Mouse (Mus musculus) CD8-positive naive resting alpha-beta T cell, adult 2 months (primary cell): ENCODE data around the gene Plekhd1.

Experiments
- DNase-seq, 2 experiments: peaks; one replicate each; pipeline ENCODE4 v3.0.0; 2022; ENCODE audit warnings: low read depth in 2 of 2, low spot score in 2 of 2

Plekhd1 gene

DNA sequence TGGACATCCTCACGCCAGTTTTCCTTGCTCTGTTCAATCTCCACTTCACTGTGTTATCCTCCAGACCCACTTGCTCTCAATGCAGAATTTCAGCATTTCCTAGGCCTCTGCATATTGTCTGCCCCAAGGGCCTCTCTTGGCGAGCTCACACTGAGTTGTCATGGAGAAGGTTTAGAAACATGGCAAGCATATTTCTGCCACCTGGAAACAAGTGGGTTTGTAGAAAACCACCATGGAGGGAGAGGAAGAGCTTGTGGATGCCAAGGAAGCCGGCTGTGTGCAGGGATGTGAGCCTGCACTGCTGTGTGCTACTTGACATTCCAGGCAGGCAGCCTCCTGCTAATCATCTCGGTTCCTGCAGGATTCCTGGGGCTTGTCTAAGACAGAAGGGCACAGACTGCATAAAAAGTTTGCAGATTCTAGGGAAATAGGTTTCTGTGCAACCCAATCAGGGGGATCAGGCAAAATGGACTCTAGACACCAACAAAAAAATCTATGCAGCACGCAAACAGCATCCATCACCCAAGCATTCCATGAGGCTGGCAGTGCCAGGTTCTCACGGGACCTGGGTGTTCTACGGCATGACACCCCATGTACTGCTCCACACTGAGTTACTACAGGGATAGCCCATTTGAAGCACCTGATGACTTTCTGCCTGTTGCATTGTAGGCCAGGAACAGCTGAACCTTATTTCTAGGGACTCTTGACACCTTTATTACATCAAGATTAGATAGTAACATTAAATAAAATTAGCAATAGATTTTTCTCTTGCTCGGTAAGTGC is 53.8 kb downstream of the Plekhd1 start:
- no peak for DNase-seq

- no peak for DNase-seq
These were observed 59.2 kb downstream of the Plekhd1 start for GRCm38 (mm10) chr12:80751556-80751955.

DNA sequence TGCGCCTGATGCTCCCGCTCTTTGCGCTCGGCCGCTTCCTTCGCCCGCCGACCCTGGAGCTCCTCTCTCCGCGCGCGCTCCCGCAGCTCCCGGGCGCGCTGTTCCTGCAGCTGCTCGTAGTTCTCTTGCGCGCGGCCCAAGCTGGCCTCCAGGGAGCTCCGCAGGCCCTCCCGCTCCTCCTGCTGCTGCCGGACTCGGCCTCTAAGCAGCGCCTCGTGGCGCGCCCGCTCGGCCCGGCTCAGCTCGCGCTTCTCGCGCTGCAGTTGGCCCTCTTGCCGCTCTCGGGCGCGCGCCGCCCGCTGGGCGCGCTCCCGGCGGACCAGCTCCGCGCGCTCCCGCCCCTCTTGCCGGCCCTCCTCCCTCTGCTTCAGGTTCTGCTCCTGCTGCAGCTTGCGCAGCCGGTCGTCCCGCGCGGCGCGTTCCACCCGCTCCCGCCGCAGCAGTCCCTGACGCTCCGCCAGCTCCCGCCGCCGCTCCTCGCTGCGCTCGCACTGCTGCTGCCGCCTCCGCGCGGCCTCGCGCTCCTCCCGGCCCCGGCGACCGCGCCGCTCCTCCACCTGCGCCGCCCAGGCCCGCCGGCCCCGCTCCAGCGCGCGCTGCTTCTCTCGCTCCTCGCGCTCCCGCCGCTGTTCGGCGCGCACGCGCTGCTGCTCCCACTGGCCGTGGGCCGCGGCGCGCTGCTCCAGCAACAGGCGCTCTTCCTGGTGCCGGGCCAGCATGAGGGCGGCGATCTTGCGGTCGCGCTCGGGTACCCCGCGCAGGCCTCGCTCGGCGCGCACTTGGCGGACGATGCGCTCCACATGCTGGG is 65.6 kb downstream of the Plekhd1 start:
- DNase-seq: peak; percentile 4 to 19

DNA sequence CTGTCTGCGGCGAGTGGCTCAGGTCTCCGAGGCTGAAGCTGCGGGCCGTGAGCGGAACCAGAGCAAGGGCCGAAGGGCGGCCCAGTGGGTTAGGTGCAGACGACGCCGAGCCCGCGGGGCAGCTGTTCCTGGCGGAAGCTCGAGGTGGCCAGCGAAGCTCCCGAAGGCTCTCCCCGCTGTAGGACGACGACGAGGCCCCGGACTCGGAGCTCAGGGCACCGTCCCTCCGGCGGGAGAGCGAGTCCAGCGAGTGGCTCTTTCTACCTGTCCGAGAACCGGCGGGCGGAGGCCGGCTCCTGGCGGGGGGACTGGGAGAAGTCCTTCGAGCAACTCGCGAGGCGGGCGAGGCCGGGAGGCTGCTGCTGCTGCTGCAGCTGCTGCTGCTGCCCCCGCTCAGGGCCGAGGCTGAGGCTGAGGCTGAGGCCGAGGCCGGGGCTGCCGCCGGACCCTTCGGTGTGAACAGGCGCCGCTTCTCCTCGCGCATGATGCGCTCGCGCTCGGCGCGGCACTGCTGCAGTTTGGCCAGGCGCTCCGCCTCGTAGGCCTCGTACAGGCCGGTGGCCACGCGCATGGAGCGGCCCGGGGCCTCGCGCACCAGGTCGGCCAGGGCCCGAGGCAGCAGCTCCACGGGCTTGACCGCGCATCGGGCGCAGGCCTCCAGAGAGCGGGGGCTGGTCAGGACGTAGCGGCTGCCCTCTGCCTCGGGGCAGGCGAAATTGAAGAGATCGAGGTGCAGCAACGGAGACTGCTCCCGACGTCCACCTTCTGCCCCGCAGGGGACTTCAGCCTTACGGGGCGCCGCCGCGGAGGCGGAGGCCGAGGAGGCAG is 66.4 kb downstream of the Plekhd1 start:
- peak; percentile 2 for DNase-seq

- DNase-seq: no peak
These were observed 67.0 kb downstream of the Plekhd1 start for GRCm38 (mm10) chr12:80759387-80759712.

DNA sequence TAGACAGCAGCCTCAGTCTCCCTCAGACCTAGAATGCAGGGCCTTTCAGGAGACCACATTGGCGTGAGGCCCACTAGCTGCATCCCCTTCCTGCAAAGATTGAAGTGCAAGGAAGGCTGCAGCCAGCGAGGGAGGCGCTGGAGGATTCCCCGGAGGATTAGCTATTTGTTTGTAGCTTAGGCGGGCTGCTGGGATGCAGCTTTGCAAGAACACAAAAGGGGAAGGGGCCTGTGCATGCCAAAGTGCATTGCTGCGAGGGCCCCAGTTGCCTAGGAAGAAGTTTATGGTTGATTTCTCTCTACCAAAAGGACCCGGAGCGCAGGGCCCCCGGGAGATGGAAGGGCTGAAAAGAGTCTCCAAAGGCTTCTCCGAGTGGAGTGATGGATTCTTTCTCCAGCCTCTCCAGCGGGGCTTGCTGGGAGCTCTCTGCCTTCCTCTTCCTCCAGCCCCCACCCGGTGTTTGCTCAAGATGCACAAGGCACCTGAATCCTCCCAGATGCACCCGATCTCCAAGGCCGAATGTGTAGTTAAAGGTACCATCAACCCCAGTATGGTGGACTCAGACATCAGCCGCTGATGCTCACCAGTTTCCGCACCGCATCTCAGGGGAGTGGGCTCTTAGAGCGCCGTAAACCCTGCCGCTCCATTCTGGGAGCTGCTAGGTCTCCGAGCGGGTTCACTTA is 67.5 kb downstream of the Plekhd1 start:
- DNase-seq: peak in 1 of 2 experiments; percentile 2

DNA sequence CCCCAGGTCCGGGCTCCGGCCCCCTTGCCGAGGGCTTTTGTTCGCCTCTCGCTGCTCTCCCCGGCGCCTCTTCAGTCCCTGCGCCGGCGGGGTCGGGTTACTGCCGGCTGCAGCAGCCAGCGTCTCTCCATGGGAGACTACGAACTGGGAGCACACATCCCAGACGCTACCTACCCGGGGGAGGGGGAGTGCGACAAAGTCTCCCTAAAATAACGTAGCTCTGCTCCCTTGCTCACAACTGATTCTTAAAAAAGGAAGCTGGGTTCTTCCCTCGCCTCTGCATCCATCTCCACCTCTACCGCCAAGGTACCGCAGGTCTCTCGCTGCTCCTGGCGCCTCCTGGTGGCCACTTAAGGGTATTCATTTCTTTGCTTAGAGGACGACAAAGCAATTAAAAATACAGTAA is 68.0 kb downstream of the Plekhd1 start, which contains the start of gene Ccdc177:
TSS of gene Ccdc177 (minus strand) at position 292 of the 406 bp plus-strand sequence.
- peak; percentile 73 to 78 for DNase-seq

DNA sequence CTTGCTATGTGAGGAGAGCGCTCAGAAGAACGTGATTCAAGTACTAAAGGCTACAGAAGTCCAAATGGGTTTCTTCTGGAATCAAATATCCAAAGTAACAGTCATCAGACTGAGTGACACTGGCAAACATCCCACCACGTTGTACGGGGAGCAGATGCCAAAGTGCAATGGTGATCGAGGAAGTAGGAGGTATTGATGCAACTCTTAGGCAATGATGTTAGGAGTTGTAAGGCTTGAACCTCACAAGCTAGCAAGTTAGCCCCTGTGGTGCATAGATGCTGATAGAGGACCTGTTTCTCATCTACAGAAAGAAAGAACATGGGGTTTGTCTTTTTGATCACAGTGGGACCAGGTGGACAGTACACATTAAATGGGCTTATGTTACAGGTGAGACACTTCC is 70.6 kb downstream of the Plekhd1 start:
- DNase-seq: no peak

DNA sequence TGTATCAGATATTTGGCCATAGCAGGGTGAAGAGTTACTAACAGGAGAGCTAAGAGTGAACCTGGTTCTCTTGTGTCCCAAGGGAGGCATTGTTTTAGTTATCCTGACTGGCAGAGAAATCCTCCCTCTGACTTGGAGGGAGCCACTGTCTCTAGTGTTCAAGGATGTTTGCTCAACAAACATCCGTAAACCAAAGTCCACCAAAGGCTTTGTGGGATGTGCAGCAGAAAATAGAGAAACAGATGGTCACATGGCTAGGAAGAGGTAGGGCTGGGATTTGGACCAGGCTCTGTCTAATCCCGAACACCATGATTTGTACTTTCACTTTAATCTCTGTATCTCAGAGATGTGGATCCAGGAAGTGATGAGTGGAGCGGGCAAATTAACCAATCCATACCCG is 71.7 kb downstream of the Plekhd1 start:
- DNase-seq: no peak

GRCm38 (mm10) chr12:80769697-80770096 is 77.3 kb downstream of the Plekhd1 start:
- DNase-seq: peak; percentile 56 to 65
